Mouse (Mus musculus) stomach, postnatal 0 days (tissue): Measurements from ENCODE around the gene Procr. TPM values are rescaled to one million over a fixed set of nuclear protein-coding genes. Genes with fewer than 3 reads are reported as not detected.

Experiments used
- ATAC-seq: fragments of 200-750 bp; cut with Nextera tagmentation; 2 replicates; pipeline ENCODE4 v1.8.0; 2017; ENCODE audit not compliant: low FRiP score, low TSS enrichment
- DNase-seq: peaks from one replicate; pipeline ENCODE4 v3.0.0-alpha.2; 2016; ENCODE audit warnings: low spot score
- H3K27ac ChIP-seq: fragments of 300-500 bp; sonication (generic); replicated peaks from 2 replicates; pipeline ENCODE4 v1.5.1; 2014; ENCODE audit warnings: mild to moderate bottlenecking, control low read depth
- H3K27me3 ChIP-seq: fragments of 300-500 bp; sonication (generic); 2 replicates; pipeline ENCODE4 v1.6.1; 2014; ENCODE audit warnings: low read length; ENCODE audit not compliant: control insufficient read depth, insufficient read depth
- H3K36me3 ChIP-seq: fragments of 300-500 bp; sonication (generic); 2 replicates; pipeline ENCODE4 v1.6.1; 2014; ENCODE audit warnings: low read length, mixed read lengths; ENCODE audit not compliant: control insufficient read depth, insufficient read depth
- H3K4me1 ChIP-seq: fragments of 300-500 bp; sonication (generic); replicated peaks from 2 replicates; pipeline ENCODE4 v1.6.1; 2014; ENCODE audit warnings: antibody characterized with exemption; ENCODE audit not compliant: control insufficient read depth, insufficient read depth
- H3K4me2 ChIP-seq: fragments of 300-500 bp; sonication (generic); replicated peaks from 2 replicates; pipeline ENCODE4 v1.6.1; 2014; ENCODE audit warnings: low read depth, mild to moderate bottlenecking, control low read depth, moderate library complexity
- H3K4me3 ChIP-seq: fragments of 300-500 bp; sonication (generic); 2 replicates; pipeline ENCODE4 v1.5.1; 2014; ENCODE audit warnings: low read depth, low read length, control low read depth
- H3K9ac ChIP-seq: fragments of 300-500 bp; sonication (generic); 2 replicates; pipeline ENCODE4 v1.6.1; 2014; ENCODE audit warnings: mild to moderate bottlenecking, low read length, control low read depth, mixed read lengths
- H3K9me3 ChIP-seq: fragments of 300-500 bp; sonication (generic); 2 replicates; pipeline ENCODE4 v1.6.1; 2016; ENCODE audit warnings: low read length; ENCODE audit not compliant: control insufficient read depth
- CTCF ChIP-seq: IDR thresholded peaks from 2 replicates; pipeline ENCODE4 v1.5.1; 2016; ENCODE audit warnings: antibody characterized with exemption, low read depth, mild to moderate bottlenecking, moderate library complexity
- EP300 ChIP-seq: optimal IDR thresholded peaks from 2 replicates; pipeline ENCODE3; 2016; ENCODE audit warnings: antibody characterized with exemption
- WGBS: fragments of 180-500 bp; shearing (Covaris S2); extraction: QIAGEN DNeasy Blood & Tissue Kit; methylation state at CpG from one replicate; pipeline ENCODE4 v1.1.7; 2014; 5-methylcytosine and 5-hydroxymethylcytosine counted together
- polyA plus RNA-seq: library from polyadenylated mRNA; unstranded; fragments of >200 nt; fragmentation: Nextera tagmentation; extraction: Ambion mirVana; gene quantifications from 2 replicates; pipeline ENCODE4 v1.2.1, GENCODE M21; 2015

Gene Procr
- polyA plus RNA-seq, 1 experiment from 2014 or later = 14.3 TPM

- H3K36me3 ChIP-seq = no peaks in the 10 kb centered on the region
- no peak overlapping the region for H3K4me2 ChIP-seq
- H3K4me1 ChIP-seq = no peaks in the 10 kb centered on the region
- DNase-seq (no peak), ATAC-seq (no peak)
- H3K27ac ChIP-seq = no peak overlapping the region
- no peaks in the 10 kb centered on the region for H3K9me3 ChIP-seq
- H3K9ac ChIP-seq = no peak overlapping the region
- no peak overlapping the region for H3K4me3 ChIP-seq
- 39% methylated on average over 7 of the region's 7 CpGs for WGBS
- H3K27me3 ChIP-seq = peaks cover 5% of the 10 kb centered on the region; the same call in 1 of the 2 replicates
- no peak for TF ChIP-seq CTCF
These were observed 28.1 kb downstream of the Procr start for GRCm38 (mm10) chr2:155779066-155779465.

- Histone ChIP-seq H3K36me3 (no peaks in the 10 kb centered on the region), H3K27ac (no peak overlapping the region), H3K27me3 (peaks cover 5% of the 10 kb centered on the region; the same call in 1 of the 2 replicates), H3K9me3 (no peaks in the 10 kb centered on the region), H3K4me2 (no peak overlapping the region), H3K9ac (no peak overlapping the region), H3K4me3 (no peak overlapping the region), H3K4me1 (no peaks in the 10 kb centered on the region)
- 87% methylated on average over 3 of the region's 3 CpGs for WGBS
- TF ChIP-seq EP300 = no peak
- no peak for TF ChIP-seq CTCF
- ATAC-seq = no peak
- no peak for DNase-seq
These were observed 28.6 kb downstream of the Procr start for GRCm38 (mm10) chr2:155779506-155779905.

- ATAC-seq = no peak
- no peaks in the 10 kb centered on the region for H3K27me3 ChIP-seq
- WGBS = 75% methylated on average over 6 of the region's 6 CpGs
- H3K9me3 ChIP-seq = no peaks in the 10 kb centered on the region
- TF ChIP-seq CTCF (no peak), EP300 (no peak)
- no peak overlapping the region for H3K9ac ChIP-seq
- H3K4me2 ChIP-seq = no peak overlapping the region
- H3K4me3 ChIP-seq = no peak overlapping the region
- no peaks in the 10 kb centered on the region for H3K4me1 ChIP-seq
- H3K27ac ChIP-seq = no peak overlapping the region
- no peak for DNase-seq
- no peaks in the 10 kb centered on the region for H3K36me3 ChIP-seq
These were observed 33.6 kb downstream of the Procr start for GRCm38 (mm10) chr2:155784534-155784933.

DNA sequence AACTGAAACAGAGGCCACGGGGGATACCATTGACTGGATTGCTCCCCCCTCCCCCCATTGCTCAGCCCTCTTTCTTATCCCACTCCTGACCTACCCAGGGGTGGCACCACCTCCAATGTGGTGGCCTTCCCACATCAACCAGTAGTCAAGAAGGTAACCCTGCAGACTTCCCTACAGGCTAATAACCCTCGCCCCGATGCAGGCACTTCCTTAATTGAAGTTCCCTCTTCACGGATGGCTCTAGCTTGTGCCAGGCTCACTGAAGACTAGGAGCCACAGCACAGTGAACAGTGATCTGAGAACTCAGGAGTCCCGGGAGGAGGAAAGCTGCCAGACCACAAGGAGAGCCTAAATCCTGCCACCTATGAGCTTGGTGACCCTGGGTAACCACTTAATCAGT is 36.0 kb downstream of the Procr start:
- no peak overlapping the region for H3K9ac ChIP-seq
- DNase-seq (no peak), ATAC-seq (no peak)
- H3K36me3 ChIP-seq = no peaks in the 10 kb centered on the region
- no peak for TF ChIP-seq EP300
- TF ChIP-seq CTCF = no peak
- H3K4me1 ChIP-seq = no peaks in the 10 kb centered on the region
- no peaks in the 10 kb centered on the region for H3K27me3 ChIP-seq
- H3K4me2 ChIP-seq = no peak overlapping the region
- H3K27ac ChIP-seq = no peak overlapping the region
- WGBS = 64% methylated on average over 5 of the region's 5 CpGs
- no peak overlapping the region for H3K4me3 ChIP-seq
- H3K9me3 ChIP-seq = no peaks in the 10 kb centered on the region

- H3K4me1 ChIP-seq = no peaks in the 10 kb centered on the region
- DNase-seq = no peak
- TF ChIP-seq EP300 = no peak
- TF ChIP-seq CTCF = no peak
- no peaks in the 10 kb centered on the region for H3K36me3 ChIP-seq
- no peak overlapping the region for H3K9ac ChIP-seq
- ATAC-seq = no peak
- no peak overlapping the region for H3K4me2 ChIP-seq
- H3K27me3 ChIP-seq = no peaks in the 10 kb centered on the region
- no peaks in the 10 kb centered on the region for H3K9me3 ChIP-seq
- H3K27ac ChIP-seq = no peak overlapping the region
- WGBS = 62% methylated on average over 18 of the region's 18 CpGs
- no peak overlapping the region for H3K4me3 ChIP-seq
These were observed 37.3 kb downstream of the Procr start for GRCm38 (mm10) chr2:155787949-155788931.

DNA sequence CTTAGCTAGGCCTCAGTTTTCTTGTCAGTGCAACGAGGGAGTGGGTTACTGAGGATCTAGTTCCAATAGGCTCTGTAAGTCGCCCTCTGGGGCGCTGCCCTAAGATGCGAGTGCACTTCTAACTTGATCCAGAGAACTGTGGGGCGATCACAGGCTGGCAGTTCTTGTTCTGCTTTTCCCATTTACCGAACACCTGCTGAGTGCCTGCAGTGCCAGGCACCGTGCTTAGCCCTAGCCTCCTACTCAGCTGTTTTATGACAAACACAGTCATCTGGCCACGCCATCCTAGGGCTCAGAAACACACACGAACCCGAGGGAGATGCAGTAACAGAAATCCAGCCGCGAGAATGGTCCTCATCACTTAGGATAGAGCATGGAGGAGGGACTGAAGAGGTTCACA is 42.0 kb downstream of the Procr start:
- ATAC-seq = no peak
- Histone ChIP-seq H3K4me2 (no peak overlapping the region), H3K27ac (no peak overlapping the region), H3K36me3 (no peaks in the 10 kb centered on the region), H3K9ac (no peak overlapping the region), H3K9me3 (no peaks in the 10 kb centered on the region), H3K27me3 (no peaks in the 10 kb centered on the region), H3K4me3 (no peak overlapping the region), H3K4me1 (no peaks in the 10 kb centered on the region)
- 34% methylated on average over 12 of the region's 12 CpGs for WGBS
- DNase-seq = no peak
- TF ChIP-seq EP300 (no peak), CTCF (no peak)
